Mouse (Mus musculus) stomach, embryonic 15.5 days (tissue): ENCODE results near the gene Schip1. TPM values are rescaled to one million over a fixed set of nuclear protein-coding genes. Genes with fewer than 3 reads are reported as not detected.

Experiments used
- ATAC-seq: fragments of 200-750 bp; cut with Nextera tagmentation; 2 replicates; pipeline ENCODE4 v1.8.0; 2017; ENCODE audit warnings: low read depth, moderate number of reproducible peaks, moderate TSS enrichment; ENCODE audit not compliant: insufficient read depth, low FRiP score
- H3K27ac ChIP-seq: fragments of 300-500 bp; sonication (generic); 2 replicates; pipeline ENCODE4 v1.5.1; 2015; ENCODE audit warnings: mild to moderate bottlenecking, inconsistent platforms
- H3K27me3 ChIP-seq: fragments of 300-500 bp; sonication (generic); replicated peaks from 2 replicates; pipeline ENCODE4 v1.6.1; 2015; ENCODE audit warnings: inconsistent platforms
- H3K36me3 ChIP-seq: fragments of 300-500 bp; sonication (generic); 2 replicates; pipeline ENCODE4 v1.6.1; 2015; ENCODE audit warnings: inconsistent platforms
- H3K4me1 ChIP-seq: fragments of 300-500 bp; sonication (generic); 2 replicates; pipeline ENCODE4 v1.6.1; 2015; ENCODE audit warnings: inconsistent platforms
- H3K4me2 ChIP-seq: fragments of 300-500 bp; sonication (generic); 2 replicates; pipeline ENCODE4 v1.6.1; 2015; ENCODE audit warnings: mild to moderate bottlenecking, inconsistent platforms
- H3K4me3 ChIP-seq: fragments of 300-500 bp; sonication (generic); replicated peaks from 2 replicates; pipeline ENCODE4 v1.5.1; 2015; ENCODE audit warnings: inconsistent platforms
- H3K9ac ChIP-seq: fragments of 300-500 bp; sonication (generic); 2 replicates; pipeline ENCODE4 v1.6.1; 2015; ENCODE audit warnings: inconsistent platforms
- H3K9me3 ChIP-seq: fragments of 300-500 bp; sonication (generic); 2 replicates; pipeline ENCODE4 v1.6.1; 2016; ENCODE audit warnings: inconsistent platforms
- WGBS: fragments of 180-500 bp; shearing (Covaris S2); methylation state at CpG from one replicate; pipeline ENCODE4 v1.1.7; 2015; 5-methylcytosine and 5-hydroxymethylcytosine counted together
- polyA plus RNA-seq: library from polyadenylated mRNA; unstranded; fragments of >200 nt; fragmentation: Nextera tagmentation; extraction: Ambion mirVana; gene quantifications from 2 replicates; pipeline ENCODE4 v1.2.1, GENCODE M21; 2015

The Schip1 gene
- polyA plus RNA-seq, 1 experiment from 2014 or later: 49.4 TPM

DNA sequence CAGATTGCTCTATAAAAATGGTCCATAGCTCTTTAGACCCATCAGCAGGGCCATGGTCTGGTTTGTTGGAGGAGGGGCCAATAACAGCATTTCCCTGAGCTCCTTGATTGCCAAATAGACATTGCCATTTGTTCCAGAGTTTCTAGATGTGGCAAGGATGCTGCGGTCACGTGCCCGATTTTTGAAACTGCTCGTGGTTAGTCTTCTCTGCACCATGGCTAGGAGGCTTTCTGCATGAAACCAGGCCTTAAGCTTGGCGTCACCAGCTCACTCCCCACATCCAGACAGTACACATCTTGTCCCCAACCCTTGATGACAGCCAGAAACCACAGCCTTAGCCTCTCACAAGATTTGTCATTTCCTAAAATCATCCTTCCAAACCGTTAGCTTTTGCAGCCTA, 559.9 kb downstream of the Schip1 start:
- Histone ChIP-seq H3K9ac (no peak overlapping the region), H3K4me2 (no peak overlapping the region), H3K27me3 (no peaks in the 10 kb centered on the region), H3K4me1 (no peaks in the 10 kb centered on the region), H3K9me3 (no peaks in the 10 kb centered on the region), H3K4me3 (no peak overlapping the region), H3K27ac (no peak overlapping the region), H3K36me3 (peaks cover 3% of the 10 kb centered on the region)
- 83% methylated on average over 6 of the region's 6 CpGs for WGBS
- ATAC-seq: no peak

DNA sequence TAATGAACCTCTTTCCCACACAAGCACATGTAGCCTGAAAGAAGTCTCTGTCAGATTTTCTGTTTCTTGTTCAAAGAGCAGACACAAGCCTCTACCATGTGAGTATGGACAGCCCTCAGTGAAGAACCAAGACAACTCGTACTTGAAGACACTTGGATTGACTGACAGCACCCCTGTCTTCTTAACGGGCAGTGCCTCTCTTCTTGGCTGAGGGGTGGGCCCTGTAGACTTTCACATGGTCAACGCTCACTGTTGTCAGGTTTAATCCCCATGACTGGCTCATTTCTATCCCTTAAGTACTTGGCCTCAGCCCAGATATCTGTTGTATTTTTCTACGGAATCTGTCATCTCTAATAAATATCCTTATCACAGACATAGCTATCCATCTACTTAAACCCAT, 565.7 kb downstream of the Schip1 start:
- 70% methylated on average over 4 of the region's 4 CpGs for WGBS
- Histone ChIP-seq H3K4me2 (no peak overlapping the region), H3K27me3 (no peaks in the 10 kb centered on the region), H3K27ac (no peak overlapping the region), H3K9me3 (no peaks in the 10 kb centered on the region), H3K4me1 (no peaks in the 10 kb centered on the region), H3K9ac (no peak overlapping the region), H3K4me3 (no peak overlapping the region), H3K36me3 (no peaks in the 10 kb centered on the region; the same call in 1 of the 2 replicates)
- no peak for ATAC-seq

DNA sequence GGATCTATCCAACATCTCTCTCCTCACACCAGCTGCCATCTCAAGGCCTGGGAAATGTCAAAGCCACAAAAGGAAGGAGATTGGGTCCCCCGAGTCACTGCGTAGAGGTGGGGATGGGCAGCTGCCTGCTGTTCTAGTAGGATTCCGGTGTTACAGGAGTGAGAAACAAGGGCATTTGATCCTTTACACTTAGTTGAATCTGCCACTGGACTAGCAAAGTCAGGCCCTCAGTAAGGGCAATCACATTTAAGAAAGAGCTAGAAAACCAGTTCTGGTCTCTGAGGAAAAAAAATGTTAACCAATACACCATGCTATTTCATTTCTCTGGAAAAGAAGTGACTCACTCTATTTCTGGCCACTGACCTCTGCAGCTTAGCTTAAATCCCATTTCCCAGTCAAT, 566.2 kb downstream of the Schip1 start:
- Histone ChIP-seq H3K36me3 (no peaks in the 10 kb centered on the region; the same call in 1 of the 2 replicates), H3K4me3 (no peak overlapping the region), H3K9me3 (no peaks in the 10 kb centered on the region), H3K27ac (no peak overlapping the region), H3K9ac (no peak overlapping the region), H3K4me2 (no peak overlapping the region), H3K27me3 (no peaks in the 10 kb centered on the region), H3K4me1 (no peaks in the 10 kb centered on the region)
- WGBS: 72% methylated on average over 3 of the region's 3 CpGs
- no peak for ATAC-seq

DNA sequence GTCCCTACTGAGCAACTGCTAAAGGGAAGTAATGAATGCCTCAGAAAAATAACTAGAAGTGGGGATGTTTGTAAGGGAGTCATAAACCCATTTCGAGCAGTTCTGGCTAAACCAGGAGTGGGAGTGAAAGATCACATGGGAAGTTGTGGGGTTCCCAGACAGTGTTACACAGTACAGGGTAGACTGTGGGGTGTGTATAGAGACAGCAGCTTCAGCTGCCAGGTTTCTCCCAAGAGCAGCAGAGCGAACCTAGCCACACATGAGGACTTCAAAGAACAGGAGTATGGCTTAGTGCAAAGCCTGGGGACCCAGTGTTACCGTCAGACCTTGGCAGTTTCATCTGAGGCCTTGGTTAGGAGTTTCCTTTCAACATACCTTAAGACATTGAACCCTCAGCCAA, 568.1 kb downstream of the Schip1 start:
- H3K27me3 ChIP-seq: no peaks in the 10 kb centered on the region
- ATAC-seq: no peak

DNA sequence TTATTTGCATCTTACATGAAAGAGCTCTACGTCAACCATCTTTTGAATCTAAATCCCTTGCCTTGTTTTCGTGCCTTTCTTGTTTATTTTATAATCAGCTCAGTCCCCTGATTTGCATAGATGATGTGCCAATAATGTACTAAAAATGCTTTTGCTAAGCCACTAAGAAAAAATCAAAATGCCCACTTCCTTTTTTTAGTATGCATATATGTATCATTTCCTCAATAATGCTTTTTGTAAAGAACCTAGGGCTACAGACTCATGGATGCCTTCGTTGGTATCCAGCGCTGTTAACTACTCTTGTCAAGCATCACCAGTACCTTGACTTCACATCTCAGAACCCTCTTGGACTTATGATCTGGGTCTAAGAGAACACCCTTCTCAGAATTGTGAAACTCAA, 569.0 kb downstream of the Schip1 start:
- 91% methylated on average over 4 of the region's 4 CpGs for WGBS
- Histone ChIP-seq H3K9me3 (no peaks in the 10 kb centered on the region), H3K4me1 (no peaks in the 10 kb centered on the region), H3K4me3 (no peak overlapping the region), H3K36me3 (no peaks in the 10 kb centered on the region), H3K27me3 (no peaks in the 10 kb centered on the region), H3K9ac (no peak overlapping the region), H3K27ac (no peak overlapping the region), H3K4me2 (no peak overlapping the region)
- no peak for ATAC-seq

More for the DNA sequence above, 568.1 kb downstream of the Schip1 start:
- H3K27ac ChIP-seq: no peak overlapping the region
- 84% methylated on average over 3 of the region's 3 CpGs for WGBS
- no peak overlapping the region for H3K4me2 ChIP-seq
- H3K4me3 ChIP-seq: no peak overlapping the region
- H3K9ac ChIP-seq: no peak overlapping the region
- no peaks in the 10 kb centered on the region for H3K36me3 ChIP-seq
- H3K4me1 ChIP-seq: no peaks in the 10 kb centered on the region
- no peaks in the 10 kb centered on the region for H3K9me3 ChIP-seq

DNA sequence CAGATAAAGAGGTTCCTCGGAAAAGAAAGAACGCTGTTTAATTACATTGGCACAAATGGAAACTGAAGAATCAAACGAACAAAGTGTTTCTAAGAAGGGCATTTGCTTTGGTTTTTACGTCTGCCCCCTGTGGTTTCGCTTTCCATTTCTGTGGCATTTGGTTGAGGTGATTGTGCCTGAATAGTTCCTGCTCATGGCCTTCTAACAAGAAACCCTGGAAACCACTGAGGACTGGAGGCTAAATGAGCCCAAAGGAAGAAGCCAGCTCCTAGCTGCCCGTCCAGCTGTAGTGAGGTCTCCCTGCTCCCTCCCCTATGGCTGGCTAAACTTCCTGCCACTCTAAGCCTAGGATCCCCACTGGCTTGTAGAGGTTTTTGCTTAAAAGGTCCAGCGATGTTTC, 573.4 kb downstream of the Schip1 start:
- whole genome bisulfite sequencing: 53% methylated on average over 7 of the region's 7 CpGs
- H3K27me3 ChIP-seq: no peaks in the 10 kb centered on the region

DNA sequence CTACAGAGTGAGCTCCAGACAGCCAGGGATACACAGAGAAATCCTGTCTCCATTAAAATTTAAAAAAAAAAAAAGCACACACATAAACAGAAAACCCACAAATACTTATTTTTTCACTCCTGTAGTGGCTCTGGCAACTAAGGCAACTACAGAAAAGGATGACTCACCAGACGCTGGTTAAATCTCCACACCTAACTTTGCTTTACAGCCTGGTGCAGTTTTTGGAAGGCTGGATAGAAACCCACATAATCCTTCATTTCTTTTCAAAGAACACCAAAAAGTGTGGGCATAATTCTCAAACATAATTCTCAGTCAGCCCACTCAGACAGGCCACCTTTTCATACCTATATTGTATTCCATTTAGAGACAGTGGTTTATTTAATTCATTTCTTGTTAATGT, 574.1 kb downstream of the Schip1 start:
- no peaks in the 10 kb centered on the region for H3K9me3 ChIP-seq
- no peak overlapping the region for H3K4me3 ChIP-seq
- no peak overlapping the region for H3K9ac ChIP-seq
- ATAC-seq: no peak
- no peak overlapping the region for H3K4me2 ChIP-seq
- 79% methylated on average over 1 of the region's 1 CpGs for WGBS
- H3K36me3 ChIP-seq: no peaks in the 10 kb centered on the region
- no peak overlapping the region for H3K27ac ChIP-seq
- no peaks in the 10 kb centered on the region for H3K4me1 ChIP-seq
- H3K27me3 ChIP-seq: no peaks in the 10 kb centered on the region

More for the DNA sequence above, 573.4 kb downstream of the Schip1 start:
- H3K4me1 ChIP-seq: no peaks in the 10 kb centered on the region
- H3K36me3 ChIP-seq: no peaks in the 10 kb centered on the region
- H3K9me3 ChIP-seq: no peaks in the 10 kb centered on the region
- no peak overlapping the region for H3K4me3 ChIP-seq
- H3K27ac ChIP-seq: no peak overlapping the region
- no peak overlapping the region for H3K4me2 ChIP-seq
- no peak for ATAC-seq
- H3K9ac ChIP-seq: no peak overlapping the region

DNA sequence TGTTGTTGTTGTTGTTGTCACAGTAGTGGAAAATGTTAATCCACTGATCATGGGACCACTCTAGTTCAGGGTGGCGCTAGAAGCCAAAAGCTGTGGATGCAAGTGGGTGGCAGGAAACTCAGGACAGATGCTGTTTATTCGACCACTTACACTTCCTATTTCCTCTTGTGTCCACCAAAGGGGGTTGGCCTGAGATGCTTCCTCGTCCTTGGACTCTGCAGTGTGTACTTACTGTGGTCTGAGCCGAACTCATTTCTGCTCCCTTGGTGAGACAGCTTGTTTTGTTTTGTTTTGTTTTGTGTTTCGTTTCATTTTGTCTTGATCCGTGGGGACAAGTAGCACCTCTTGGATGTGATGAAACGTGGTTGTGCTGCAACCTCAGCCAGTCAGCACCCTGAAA, 578.3 kb downstream of the Schip1 start:
- ATAC-seq: no peak
- Histone ChIP-seq H3K9ac (no peak overlapping the region), H3K27ac (no peak overlapping the region), H3K27me3 (no peaks in the 10 kb centered on the region), H3K36me3 (no peaks in the 10 kb centered on the region), H3K4me3 (no peak overlapping the region), H3K9me3 (no peaks in the 10 kb centered on the region), H3K4me2 (no peak overlapping the region), H3K4me1 (no peaks in the 10 kb centered on the region)
- 77% methylated on average over 7 of the region's 7 CpGs for WGBS

DNA sequence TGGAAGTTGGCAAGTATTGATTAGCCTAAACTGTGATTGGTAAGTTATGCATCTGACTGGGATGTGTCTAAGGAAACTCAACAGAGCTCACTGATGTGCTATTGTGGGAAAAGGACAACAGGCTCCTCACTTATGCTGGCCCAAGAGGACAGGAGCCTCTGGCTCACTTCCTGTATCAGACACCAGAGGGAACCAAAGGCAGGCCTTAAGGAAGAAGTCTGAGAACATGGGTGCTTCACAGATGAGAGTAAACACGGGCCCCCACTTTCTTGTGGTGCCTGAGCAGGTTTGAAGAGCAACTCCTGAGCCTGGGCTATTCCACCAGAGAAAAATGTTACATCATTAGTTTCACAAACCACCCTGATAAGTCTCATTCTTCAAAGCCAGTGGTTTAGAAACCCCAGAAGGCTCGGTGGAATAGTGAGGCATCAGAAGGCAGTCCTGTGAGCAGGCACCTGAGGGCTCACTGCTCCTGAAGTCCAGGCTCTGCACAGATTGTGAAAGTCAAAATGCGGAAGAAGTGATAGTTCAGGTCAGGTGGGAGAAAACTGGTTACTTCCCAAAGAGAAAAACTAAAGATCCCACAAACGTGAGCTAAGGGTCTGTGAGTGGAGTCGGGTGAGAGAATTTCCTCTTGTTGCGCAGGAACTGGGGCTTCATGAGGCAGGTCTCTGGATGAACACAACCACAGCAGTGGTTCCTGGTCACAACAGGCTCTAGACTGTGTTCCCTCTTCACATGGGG, 582.0 kb downstream of the Schip1 start:
- Histone ChIP-seq H3K27me3 (no peaks in the 10 kb centered on the region), H3K4me1 (no peaks in the 10 kb centered on the region), H3K4me2 (no peak overlapping the region), H3K9ac (no peak overlapping the region), H3K27ac (no peak overlapping the region), H3K36me3 (no peaks in the 10 kb centered on the region), H3K9me3 (no peaks in the 10 kb centered on the region), H3K4me3 (no peak overlapping the region)
- WGBS: 78% methylated on average over 6 of the region's 6 CpGs
- no peak for ATAC-seq

DNA sequence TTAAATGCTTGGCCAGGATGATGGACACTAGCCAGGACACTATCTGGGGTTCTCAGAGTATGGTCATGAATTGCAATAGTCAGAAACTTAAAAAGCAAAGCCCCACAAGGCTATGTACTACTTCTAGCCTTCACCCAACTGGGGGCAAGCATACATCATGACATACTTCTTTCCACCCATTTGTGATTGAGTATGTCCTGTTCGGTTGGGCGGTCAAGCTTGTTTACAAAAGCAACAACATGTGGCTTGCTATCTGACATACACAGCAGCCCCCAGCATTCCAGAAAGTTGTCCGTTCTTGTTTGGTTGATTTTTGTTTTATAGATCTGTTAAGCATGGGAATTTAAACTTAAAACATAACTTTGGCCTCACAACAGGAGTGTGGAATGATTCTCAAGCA, 582.7 kb downstream of the Schip1 start:
- no peak overlapping the region for H3K9ac ChIP-seq
- no peak for ATAC-seq
- no peaks in the 10 kb centered on the region for H3K4me1 ChIP-seq
- no peak overlapping the region for H3K4me3 ChIP-seq
- H3K9me3 ChIP-seq: no peaks in the 10 kb centered on the region
- H3K27ac ChIP-seq: no peak overlapping the region
- no peaks in the 10 kb centered on the region for H3K27me3 ChIP-seq
- H3K4me2 ChIP-seq: no peak overlapping the region
- no peaks in the 10 kb centered on the region for H3K36me3 ChIP-seq
- WGBS: 69% methylated on average over 3 of the region's 3 CpGs

DNA sequence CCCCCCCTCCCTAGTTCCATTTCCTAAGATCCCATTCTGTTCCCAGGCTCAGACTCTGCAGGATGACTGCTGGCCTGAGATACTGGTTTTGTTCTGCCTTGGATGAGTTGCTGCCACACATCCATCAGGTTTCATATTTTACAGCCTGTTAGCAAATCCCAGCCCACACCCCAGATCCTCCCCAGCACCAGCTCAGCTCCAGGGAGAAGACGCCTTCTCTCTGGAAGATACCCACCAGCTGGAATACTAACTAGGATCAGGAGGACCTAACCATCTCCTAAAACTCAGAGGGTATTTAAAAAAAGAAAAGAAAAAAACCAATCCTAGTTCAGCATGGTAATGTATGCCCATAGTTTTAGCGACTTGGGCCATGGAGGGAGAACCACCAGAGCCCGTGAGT, 585.6 kb downstream of the Schip1 start:
- 86% methylated on average over 3 of the region's 3 CpGs for WGBS
- H3K9ac ChIP-seq: no peak overlapping the region

DNA sequence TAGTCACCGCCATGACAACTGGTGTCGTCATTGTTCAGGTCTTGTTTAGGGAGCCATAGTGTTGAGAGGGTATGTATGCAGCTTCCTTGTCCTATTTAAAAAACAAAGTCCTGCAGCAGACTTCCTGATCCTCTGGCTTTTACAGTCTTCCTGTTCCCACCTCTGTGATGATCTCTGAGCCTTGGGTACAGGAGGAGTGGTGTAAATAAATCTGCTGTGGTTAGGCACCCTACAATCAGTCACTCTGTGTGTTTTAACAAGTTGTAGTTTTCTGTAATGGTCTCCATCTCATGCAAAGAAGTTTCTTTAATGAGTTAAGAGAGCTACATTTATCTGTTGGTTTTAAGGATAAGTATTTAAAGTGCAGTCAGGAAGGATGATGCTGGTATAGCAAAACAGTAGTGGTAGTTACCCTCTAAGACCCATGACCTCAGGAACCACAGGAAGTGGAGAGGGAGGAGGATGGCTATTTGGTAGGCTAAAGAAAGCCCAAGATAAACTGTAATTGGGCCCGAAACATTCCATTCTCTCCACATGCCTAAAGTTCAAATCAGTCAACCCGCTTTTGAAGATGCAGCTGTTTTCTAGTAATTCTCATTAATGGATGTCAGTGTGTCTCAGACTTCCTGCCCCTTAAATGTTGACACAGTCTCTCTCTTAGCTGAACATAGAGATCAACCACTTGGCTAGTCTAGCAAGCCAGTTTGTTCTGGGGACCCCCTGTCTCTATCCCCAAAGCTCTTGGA, 592.2 kb downstream of the Schip1 start:
- no peak for ATAC-seq
- 73% methylated on average over 4 of the region's 4 CpGs for WGBS
- Histone ChIP-seq H3K4me2 (no peak overlapping the region), H3K27me3 (no peaks in the 10 kb centered on the region), H3K4me3 (no peak overlapping the region), H3K27ac (no peak overlapping the region), H3K36me3 (no peaks in the 10 kb centered on the region), H3K9me3 (no peaks in the 10 kb centered on the region), H3K9ac (no peak overlapping the region), H3K4me1 (no peaks in the 10 kb centered on the region)

More for the DNA sequence above, 585.6 kb downstream of the Schip1 start:
- no peak overlapping the region for H3K4me2 ChIP-seq
- H3K36me3 ChIP-seq: no peaks in the 10 kb centered on the region
- ATAC-seq: no peak
- H3K27ac ChIP-seq: no peak overlapping the region
- no peaks in the 10 kb centered on the region for H3K9me3 ChIP-seq
- no peak overlapping the region for H3K4me3 ChIP-seq
- H3K27me3 ChIP-seq: no peaks in the 10 kb centered on the region
- no peaks in the 10 kb centered on the region for H3K4me1 ChIP-seq
